Mouse (Mus musculus): ENCODE results near the gene Dennd2d. TPM values are rescaled to one million over a fixed set of nuclear protein-coding genes. Genes with fewer than 3 reads are reported as not detected.
A peak's percentile ranks its signal among the peaks of the same experiment; 100 is the strongest.

The Dennd2d gene
- total and polyA plus RNA-seq, 3 experiments: 4.5 to 8.0 TPM; not detected in 1

GRCm38 (mm10) chr3:106482281-106483081, at the start of gene Dennd2d (continued):
- TF ChIP-seq CHD1 (IDR thresholded peaks at IDR 0.05; ENCODE audit: low read depth, low read length): no peak; the same call in 1 of the 2 replicates

- H3K9ac ChIP-seq (ENCODE audit: control insufficient read depth, low read depth, low read length, poor library complexity, severe bottlenecking): no peak overlapping the region
- no peaks in the 10 kb centered on the region for H3K36me3 ChIP-seq (ENCODE audit: control insufficient read depth in 1 of 2, insufficient read depth in 2 of 2, low read length in 2 of 2)
- TF ChIP-seq SMC3 (IDR thresholded peaks at IDR 0.05; ENCODE audit: low read depth, low read length) (peak; percentile 89), GABPA (IDR thresholded peaks at IDR 0.05; ENCODE audit: low read depth, low read length) (no peak), RAD21 (IDR thresholded peaks at IDR 0.05; ENCODE audit: low read depth, low read length) (peak; percentile 93), MXI1 (IDR thresholded peaks at IDR 0.05; ENCODE audit: low read depth, low read length) (no peak), MYB (IDR thresholded peaks at IDR 0.05; ENCODE audit: low read depth, low read length) (no peak), ZC3H11A (IDR thresholded peaks at IDR 0.05; ENCODE audit: low read depth, low read length) (peak; percentile 81), CTCF (IDR thresholded peaks at IDR 0.05 in 2 of 3, conservative IDR thresholded peaks at IDR 0.05 in 1 of 3; ENCODE audit: control insufficient read depth in 1 of 3, insufficient read depth in 1 of 3, low read depth in 2 of 3, low read length in 3 of 3, poor library complexity in 1 of 3, severe bottlenecking in 1 of 3) (peak; percentile 50 to 88 (median 82))
- peak; percentile 60 for DNase-seq (ENCODE audit: low read depth, low spot score)
- peaks cover 0 to 2% of the 10 kb centered on the region in 2 experiments; a peak in 2 of 4 replicates for H3K27me3 ChIP-seq (ENCODE audit: control insufficient read depth in 1 of 2, insufficient read depth in 2 of 2, low read length in 2 of 2)
- H3K4me1 ChIP-seq (ENCODE audit: control insufficient read depth in 1 of 2, insufficient read depth in 2 of 2, low read length in 2 of 2): no peaks in the 10 kb centered on the region
- H3K9me3 ChIP-seq (replicated peaks; ENCODE audit: insufficient read depth, low read length): no peaks in the 10 kb centered on the region
- H3K79me2 ChIP-seq (ENCODE audit: control insufficient read depth, insufficient read depth, low read length, poor library complexity): no peaks in the 10 kb centered on the region
- H3K4me3 ChIP-seq (ENCODE audit: control insufficient read depth in 1 of 2, insufficient read depth in 1 of 2, low read depth in 2 of 2, low read length in 2 of 2): no peak overlapping the region
- H3K27ac ChIP-seq (ENCODE audit: control insufficient read depth, low read depth, low read length): no peak overlapping the region
Measured at GRCm38 (mm10) chr3:106448571-106448970, 33.6 kb upstream of the Dennd2d start.

DNA sequence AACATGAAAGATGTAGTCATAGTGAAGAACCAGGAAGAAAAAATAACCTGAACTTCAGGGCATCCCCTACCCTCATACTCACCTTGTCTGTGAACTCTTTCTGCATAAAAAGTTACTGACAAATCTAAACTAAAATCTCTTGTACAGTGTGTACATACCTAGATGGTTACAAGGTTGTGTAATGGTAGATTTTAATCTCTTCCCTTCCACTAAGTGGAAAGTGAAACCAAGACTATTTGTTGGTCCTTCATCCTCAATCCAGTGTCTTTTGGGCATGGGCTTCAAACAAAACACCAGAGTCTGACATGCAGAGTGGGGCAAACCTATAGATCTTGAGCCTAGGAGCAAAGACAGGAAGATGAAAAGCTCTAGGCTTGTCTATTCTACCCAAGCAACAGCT, 33.2 kb upstream of the Dennd2d start:
- Histone ChIP-seq H3K36me3 (ENCODE audit: control insufficient read depth in 1 of 2, insufficient read depth in 2 of 2, low read length in 2 of 2) (no peaks in the 10 kb centered on the region), H3K4me3 (ENCODE audit: control insufficient read depth in 1 of 2, insufficient read depth in 1 of 2, low read depth in 2 of 2, low read length in 2 of 2) (no peak overlapping the region), H3K27me3 (ENCODE audit: control insufficient read depth in 1 of 2, insufficient read depth in 2 of 2, low read length in 2 of 2) (peaks cover 0 to 2% of the 10 kb centered on the region in 2 experiments; a peak in 1 of 4 replicates), H3K4me1 (ENCODE audit: control insufficient read depth in 1 of 2, insufficient read depth in 2 of 2, low read length in 2 of 2) (no peaks in the 10 kb centered on the region), H3K9ac (ENCODE audit: control insufficient read depth, low read depth, low read length, poor library complexity, severe bottlenecking) (no peak overlapping the region), H3K9me3 (replicated peaks; ENCODE audit: insufficient read depth, low read length) (no peaks in the 10 kb centered on the region), H3K27ac (ENCODE audit: control insufficient read depth, low read depth, low read length) (no peak overlapping the region), H3K79me2 (ENCODE audit: control insufficient read depth, insufficient read depth, low read length, poor library complexity) (no peaks in the 10 kb centered on the region)
- DNase-seq (ENCODE audit: low read depth, low spot score): no peak
- TF ChIP-seq RCOR1 (IDR thresholded peaks at IDR 0.05; ENCODE audit: low read depth, low read length) (no peak), HCFC1 (IDR thresholded peaks at IDR 0.05; ENCODE audit: low read depth, low read length) (no peak), BHLHE40 (IDR thresholded peaks at IDR 0.05; ENCODE audit: borderline replicate concordance, low read depth, low read length) (no peak), EP300 (IDR thresholded peaks at IDR 0.05; ENCODE audit: low read depth in 1 of 2, low read length in 2 of 2) (no peak), GABPA (IDR thresholded peaks at IDR 0.05; ENCODE audit: low read depth, low read length) (no peak), CHD2 (IDR thresholded peaks at IDR 0.05; ENCODE audit: low read length) (no peak), ZNF384 (IDR thresholded peaks at IDR 0.05; ENCODE audit: low read depth, low read length) (no peak), MAX (IDR thresholded peaks at IDR 0.05; ENCODE audit: low read length) (no peak), POLR2A (IDR thresholded peaks at IDR 0.05; ENCODE audit: control insufficient read depth in 1 of 2, insufficient read depth in 1 of 2, low read depth in 1 of 2, low read length in 2 of 2, poor library complexity in 1 of 2) (no peak), TCF12 (IDR thresholded peaks at IDR 0.05; ENCODE audit: low read depth, low read length) (no peak)
